Mouse (Mus musculus) thymus, postnatal 0 days (tissue): ENCODE data around the gene Gm36028. TPM values are rescaled to one million over a fixed set of nuclear protein-coding genes. Genes with fewer than 3 reads are reported as not detected.
A peak's percentile ranks its signal among the peaks of the same experiment; 100 is the strongest.

Experiments
- DNase-seq: peaks from one replicate; pipeline ENCODE4 v3.0.0-alpha.2; 2015; ENCODE audit warnings: low spot score
- polyA plus RNA-seq: library from polyadenylated mRNA; unstranded; fragments of >200 nt; fragmentation: Nextera tagmentation; extraction: Ambion mirVana; gene quantifications from 2 replicates; pipeline ENCODE4 v1.2.1, GENCODE M21; 2015

The Gm36028 gene
- polyA plus RNA-seq, result 0.12 and 0.17 TPM in 2 replicates

DNA sequence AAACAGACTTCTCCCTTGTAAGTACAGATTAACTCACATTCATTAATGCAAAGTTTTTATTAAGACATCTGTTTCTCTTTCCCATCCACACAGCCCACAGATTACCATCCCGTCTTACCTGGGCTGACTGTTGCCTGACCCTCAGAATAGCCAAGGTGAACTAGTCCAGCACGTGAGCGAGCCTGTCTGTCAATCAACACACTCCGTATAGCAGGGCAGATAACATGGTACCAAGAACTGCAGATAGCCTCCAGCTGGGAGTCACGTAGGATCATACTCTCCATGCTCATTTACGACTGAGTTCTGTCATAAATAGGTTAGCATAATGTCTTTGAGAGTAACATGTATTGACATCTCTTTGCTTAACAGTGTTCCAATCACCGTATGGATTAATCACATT is at the start of gene Gm36028:
Gene Gm36028, minus strand, starts transcription at position 118 of the 400 bp plus-strand sequence.
- no peak for DNase-seq

DNA sequence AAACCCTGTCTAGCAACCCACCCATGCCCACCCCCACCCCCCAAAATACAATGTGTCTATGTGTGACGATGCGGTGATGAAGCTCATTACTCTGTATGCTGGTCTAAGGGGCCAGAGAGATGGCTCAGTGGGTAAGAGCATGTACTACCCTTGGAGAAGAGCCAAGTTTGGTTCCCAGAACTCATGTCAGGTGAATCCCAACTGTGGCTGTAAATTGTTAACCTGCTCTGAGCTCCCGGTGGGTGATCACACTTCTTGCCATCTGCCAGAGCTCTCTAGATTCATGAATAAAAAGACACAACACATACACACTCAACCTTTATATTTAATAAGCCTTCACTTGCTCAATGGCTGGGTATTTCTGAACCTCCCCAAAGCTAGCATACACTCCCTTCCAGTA is 45.5 kb upstream of the Gm36028 start:
- no peak for DNase-seq

DNA sequence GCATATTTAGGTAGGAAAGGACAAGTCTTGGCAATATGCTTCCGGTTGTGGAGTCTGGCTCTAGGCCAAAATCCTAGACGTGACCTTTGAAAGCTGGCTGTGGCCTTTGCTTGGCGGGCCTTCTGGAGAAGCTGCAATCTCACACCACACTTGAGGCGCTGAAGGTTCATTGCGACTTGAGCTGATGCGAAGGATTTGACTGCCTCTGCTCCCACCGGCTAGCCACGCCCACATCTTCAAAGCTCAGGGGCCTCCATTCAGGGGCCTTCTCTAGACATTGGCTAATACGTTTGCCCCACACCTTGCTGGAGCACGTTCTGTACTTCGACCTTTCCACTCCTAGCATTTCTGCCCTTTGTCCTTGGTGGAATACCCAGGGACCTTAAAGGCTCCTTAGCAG is 40.4 kb upstream of the Gm36028 start:
- DNase-seq, result no peak

DNA sequence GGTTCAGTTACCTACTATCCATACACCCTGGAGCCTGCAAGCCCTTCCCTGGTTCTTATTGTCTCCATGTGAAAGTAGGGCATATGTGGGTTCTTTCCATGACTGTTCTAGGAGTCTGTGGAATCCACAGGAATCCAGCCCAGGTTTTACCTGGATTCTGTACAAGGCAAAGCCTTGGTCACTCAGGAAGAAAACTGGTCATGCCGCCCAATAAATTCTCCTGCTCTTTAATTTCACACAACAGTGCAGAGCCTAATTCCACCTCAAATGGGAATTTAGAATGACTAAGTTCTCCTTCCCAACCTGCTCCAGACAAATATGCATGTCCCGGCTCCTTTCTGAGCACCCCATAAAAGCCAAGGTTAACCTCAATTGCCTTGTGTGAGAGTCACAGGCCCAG is 38.4 kb upstream of the Gm36028 start:
- DNase-seq, result no peak

DNA sequence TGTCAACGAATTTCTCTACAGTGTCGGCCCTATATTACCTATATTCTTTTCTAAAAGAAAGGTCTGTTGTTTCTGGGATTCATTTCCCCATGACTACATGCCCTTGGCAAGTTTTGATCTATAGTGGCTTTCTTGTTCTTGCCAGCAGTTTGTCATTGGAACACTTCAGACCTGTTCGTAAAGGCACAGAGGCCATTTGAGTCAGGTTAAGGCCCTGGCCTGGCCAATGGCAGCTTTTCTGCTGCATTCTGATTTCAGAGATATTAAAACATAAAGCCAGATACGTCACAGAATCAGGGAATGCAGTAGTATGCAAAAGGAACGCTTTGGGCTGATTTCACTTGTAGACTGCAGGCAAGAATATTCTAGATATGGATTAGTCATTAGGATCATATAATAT is 37.8 kb upstream of the Gm36028 start:
- DNase-seq, result no peak

DNA sequence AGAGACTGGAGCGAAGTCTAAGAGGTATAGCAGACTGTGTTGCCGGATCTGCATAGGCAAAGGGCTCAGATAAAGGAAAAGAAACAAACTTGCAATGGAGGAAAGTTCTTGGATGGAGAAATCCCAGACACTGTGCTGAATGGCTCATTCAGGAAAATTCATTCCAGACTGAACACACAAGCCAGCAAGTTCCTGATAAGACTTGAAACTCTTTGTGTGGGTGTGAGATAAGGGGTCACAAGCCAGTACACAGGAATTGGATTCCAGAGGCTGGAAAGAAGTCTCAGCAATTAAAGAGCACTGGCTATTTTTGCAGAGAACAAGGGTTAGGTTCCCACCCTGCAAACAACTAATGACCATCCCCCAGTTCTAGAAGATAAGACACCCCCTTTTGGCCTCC is 33.0 kb upstream of the Gm36028 start:
- no peak for DNase-seq

DNA sequence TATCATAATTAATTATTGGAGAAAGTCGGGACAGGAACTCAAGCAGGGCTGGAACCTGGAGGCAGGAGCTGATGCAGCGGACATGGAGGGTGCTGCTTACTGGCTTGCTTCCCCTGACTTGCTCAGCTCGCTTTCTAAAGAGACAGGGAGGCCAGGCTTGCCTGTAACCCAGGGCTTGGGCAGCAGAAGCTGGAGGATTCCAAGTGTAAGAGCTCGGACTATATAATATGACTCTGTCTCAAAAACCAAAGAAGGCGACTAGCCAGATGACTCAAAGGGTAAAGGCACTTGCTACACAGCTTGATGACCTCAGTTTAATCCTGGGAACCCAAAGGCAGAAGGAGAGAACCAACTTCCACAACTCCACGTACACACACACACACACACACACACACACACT is 32.4 kb upstream of the Gm36028 start:
- DNase-seq, result no peak

DNA sequence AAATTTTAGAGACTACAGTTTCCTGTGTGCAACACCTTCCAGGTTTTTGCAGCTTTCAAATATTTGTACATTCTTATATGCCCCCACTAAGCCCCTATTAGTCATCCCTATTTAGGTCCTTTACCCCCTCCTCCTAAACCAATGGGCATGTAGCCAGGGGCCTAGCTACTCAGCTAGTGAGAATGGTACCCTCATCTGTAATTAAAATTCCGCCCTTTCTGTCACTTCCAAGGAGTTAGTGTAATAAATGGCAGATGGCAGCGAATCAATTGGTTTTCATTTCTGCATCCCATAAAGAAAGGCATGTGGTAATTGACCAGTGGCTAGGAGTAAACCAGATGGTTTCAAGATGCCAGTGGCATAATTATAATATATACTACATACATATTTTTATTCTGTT is 31.7 kb upstream of the Gm36028 start:
- no peak for DNase-seq

DNA sequence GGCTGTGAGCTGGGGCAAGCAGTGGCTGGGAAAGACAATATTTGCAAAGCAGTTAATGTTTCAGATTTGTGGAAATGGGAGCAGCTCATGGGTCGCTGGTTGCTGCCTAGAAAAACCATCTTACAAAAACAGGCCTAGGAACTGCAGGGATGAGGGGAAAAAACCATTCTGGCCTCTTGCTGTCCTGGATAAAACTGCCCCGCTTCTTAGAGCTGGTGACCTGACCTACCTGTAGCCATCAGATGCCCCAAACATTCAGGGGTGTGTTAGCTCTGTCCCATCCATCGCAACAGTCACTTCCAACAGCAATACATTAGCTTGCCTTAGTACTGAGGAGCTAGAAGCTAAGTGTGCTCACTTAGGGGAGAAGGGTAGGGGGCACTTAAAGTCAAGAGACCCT is 28.0 kb upstream of the Gm36028 start:
- DNase-seq, result no peak

DNA sequence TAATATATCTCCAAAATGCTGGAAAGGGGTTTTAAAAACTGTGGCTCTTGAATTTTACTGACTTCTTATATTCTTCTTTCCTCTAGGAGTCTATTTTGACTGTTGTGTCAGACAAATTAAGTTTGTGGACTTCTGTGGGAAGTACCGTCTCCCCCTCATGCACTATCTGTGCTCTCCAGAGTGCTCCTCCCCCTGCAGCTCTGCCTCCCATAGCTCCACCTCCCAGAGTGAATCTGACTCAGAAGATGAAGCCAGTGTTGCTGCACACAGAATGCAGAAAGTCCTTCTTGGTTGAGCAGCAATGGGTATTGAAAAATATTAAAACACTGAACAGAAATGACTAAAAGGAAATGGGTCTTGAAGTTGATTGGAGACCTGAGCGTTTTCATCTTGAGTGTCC is 20.2 kb upstream of the Gm36028 start:
- DNase-seq, result no peak

DNA sequence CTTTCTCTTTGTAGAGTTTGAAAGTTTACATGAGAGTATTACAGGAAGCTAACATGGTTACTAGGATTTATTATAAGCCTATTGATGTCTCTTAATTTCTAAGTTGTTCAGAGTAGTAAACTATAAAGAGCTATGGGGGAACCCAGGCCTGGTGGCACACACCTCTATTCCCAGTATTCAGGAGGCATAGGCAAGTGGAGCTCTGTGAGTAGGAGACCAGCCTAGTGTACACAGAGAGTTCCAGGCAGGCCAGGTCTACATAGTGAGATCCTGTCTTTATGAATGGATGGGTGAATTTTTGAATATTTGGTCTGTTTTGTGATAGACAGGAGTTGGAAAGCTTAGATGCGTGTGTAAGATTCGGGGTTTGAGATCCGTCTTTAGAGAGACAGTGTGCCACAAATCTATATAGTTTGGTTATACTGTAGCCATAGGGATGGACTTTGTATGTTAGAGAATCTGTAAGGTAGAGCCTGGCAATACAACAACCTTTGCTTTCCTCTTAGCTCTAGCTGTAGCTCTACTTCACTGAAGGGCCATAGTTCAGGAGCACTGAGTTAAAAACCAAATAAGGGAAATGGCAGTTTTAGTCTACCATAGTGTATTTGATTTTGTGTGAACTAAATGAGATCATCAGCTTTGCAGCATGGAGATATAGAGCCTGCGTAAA is 18.9 kb upstream of the Gm36028 start:
- DNase-seq, result no peak

DNA sequence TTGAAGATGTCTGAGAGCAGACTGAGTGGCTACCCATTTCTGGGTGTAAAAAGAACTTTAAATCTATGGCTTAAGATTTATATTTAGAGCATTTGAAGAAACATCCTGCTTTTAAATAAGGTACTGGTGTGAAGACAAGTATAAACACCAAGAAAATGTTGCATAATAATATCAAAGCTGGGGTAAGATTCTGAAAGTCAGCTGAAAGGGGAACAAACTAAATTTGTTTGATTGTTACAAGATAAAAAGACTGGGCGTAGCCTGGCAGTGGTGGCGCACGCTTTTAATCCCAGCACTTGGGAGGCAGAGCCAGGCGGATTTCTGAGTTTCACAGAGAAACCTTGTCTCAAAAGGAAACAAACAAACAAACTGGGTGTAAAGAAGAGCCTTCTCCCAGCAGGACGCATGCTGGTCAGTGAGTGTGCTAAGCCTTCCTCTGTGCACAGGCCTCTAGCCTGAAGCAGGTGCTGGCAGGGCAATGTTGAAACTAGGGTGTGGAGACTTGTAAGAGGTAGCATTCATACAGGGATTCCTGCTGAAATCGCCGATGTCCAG is 18.1 kb upstream of the Gm36028 start:
- DNase-seq, result no peak

DNA sequence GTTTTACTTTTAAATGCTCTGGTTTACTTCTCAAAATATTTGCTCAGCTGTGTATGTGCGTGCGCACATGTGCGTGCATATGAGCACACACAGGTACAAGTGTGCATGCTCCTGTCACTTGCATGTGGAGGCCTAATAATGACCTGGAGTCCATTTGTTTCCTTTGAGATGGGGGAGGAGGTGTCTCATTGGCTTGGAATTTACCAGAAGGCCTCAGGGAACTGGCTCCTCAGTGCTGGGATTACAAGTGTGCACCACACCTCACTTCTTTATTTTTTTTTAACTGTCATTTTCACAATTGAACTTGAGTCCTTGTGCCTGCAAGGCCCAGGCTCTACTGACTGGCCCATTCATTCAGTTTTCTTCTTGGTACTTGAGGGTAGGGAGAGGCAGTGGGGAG is 16.5 kb upstream of the Gm36028 start:
- DNase-seq, result no peak

DNA sequence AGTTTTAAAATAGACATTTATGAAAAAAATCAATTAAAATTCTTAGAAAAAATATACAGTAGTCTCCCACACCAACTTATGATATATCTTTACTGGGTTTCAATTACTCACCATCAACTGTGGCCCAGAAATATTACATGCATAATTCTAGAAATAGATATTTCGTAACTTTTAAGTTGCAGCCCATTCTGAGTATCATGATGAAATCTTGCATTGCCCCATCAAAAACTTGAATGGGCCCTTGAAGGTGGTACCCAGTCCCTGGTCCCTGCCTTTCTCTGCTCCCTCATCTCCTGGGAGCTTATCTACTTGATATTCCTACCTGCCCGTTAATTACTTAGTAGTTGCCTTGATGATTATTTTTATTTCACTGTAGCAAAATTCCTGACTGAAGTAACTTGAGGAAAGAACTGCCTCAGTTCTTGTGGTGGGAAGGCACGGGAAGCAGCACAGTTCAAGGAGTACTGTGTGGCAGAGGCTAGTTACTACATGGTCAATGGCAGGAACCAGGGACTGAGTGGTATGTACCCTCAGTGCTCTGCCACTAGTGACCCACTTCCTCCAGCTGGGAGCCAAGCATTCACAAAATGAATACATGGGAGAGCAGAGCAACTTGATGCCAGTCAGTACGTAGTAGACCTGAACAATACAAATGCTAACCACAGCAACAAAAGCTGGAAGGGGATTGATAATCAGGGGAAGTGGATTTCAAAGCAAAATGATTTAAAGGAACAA is 13.7 kb upstream of the Gm36028 start:
- DNase-seq, result no peak

DNA sequence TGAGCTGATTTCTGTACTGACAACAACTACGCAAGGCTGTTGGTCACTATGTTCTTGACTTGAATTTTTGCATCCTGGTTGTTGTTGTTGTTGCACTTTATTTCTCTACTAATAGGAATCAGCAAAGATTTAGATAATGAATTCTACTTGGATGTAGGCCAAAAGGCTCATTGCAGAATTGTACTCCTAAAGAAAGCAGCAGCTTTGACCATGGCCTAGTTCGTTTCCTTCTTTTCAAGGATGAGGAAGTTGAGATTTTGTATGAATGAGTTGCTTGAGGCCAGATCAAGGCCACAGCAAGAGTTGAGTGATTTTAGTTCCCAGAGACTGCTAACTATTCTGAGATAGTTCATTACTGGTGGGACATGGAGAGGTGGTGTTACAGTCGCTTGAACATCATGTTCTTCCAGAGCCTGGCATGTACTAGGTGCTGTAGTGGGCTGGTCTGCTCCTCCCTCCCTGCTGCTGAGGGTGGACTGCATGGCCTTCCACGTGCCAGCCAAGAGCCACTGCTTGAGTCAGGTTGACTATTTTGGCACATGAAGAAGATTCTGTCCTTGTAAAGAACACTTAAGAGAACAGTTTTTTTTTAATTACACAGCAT is 10.3 kb upstream of the Gm36028 start:
- DNase-seq, result no peak

DNA sequence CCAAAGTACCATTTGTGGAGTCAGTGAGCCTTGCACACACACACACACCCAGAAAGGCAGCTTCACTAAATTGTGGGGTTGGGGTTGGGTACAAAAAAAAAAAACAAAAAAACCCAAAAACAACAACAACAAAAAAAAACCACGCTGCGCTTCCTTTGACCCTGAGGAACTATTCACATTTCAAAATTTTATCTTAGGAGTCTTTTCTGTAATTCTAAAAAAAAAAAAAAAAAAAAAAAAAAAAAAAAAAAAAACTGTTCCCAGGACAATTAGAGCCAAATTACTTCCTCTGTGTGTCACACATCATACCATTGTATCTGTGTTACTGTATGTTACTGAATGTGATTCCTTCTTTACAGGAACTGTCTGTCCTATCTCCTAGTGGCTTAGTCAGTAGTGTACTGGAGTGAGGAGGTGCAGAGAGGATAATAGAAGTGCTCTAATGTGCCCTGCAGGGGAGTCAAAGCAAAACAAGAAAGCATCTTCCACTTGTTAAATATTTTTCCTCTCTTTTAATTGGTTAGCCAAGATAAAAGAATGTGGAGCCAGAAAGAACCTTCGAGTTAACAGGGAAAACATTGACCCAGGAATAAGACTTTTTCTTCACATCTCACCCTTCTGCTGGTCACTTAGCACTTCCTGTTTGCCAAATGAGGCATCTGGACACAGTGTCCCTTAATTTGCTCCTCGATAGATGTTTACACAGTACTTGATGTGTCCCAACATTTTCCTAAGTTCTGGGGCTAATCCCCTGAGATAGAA is 8.7 kb upstream of the Gm36028 start:
- no peak for DNase-seq

DNA sequence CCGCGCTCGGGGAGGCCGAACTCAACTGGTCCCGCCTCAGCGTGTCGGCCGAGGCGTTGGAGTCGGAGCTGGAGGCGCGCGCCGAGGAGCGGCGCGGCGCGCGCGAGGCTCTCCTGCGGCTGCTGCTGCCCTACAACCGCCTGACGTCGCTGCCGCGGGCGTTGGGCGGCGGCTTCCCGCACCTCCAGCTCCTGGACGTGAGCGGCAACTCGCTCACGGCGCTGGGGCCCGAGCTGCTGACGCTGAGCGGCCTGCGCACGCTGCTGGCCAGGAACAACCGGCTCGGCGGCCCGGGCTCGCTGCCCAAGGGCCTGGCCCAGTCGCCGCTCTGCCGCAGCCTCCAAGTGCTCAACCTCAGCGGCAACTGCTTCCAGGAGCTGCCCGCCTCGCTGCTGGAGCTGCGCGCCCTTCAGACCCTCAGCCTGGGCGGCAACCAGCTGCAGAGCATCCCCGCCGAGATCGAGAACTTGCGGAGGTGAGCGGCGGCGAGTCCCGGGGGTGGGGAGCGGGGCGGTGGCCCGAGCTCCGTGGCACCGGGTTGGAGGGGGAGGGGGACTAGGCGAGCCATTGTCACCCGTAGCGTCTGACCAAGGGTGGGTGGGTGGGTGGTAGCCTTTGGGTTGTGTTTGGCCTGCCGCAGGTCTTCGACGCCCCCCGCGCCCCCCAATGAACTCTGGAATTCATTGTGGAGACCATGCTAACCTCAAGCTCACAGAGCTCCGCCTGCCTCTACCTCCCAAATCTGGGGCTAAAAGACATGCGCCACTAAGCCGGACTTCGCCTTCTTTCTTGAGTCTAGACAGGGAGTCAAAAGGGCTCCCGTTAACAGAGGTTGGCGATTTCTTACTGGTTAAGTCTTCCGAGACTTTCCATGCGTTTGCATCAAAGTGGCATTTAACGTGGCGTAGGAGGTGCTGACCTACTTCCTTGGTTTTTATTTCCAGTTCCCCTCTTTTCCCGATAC is 7.8 kb upstream of the Gm36028 start:
- DNase-seq, result peak; percentile 38

DNA sequence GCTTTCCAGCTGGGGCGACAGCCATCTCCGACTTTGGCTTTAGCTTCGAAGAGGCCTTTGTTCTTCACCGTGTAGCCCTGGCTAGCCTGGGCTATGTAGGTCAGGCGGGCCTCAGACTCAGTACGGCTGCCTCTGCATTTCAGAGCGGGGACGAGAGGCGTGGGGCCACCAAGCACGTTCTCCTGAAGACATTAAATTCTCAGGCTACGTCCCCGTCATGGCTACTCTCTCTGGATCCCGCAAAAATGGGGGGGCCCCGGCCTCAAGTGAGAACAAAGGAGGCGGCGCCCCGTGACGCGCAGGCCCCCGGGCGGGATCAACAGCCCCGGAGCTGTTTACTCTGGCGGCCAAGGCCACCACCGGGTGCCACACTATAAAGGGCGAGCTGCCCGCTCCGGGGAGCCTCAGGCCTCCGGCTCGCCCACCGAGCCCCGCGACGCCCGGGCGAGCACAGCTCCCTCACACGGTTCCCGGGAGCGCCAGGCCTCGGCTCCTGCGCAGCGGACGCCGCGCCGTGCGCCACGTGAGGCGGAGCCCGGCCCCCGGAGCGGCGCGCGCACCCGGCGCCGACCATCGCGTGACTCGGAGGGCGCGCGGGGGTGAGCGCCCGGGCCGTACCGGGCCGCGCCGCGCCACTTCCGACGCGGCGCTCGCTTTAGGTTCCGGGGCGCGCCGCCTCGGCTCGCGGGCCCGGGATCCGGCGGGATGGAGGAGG is 7.0 kb upstream of the Gm36028 start, which contains the start of gene Lrrc58:
Gene Lrrc58, plus strand, starts transcription at position 599 of the 715 bp plus-strand sequence.
- DNase-seq, result peak; percentile 92

DNA sequence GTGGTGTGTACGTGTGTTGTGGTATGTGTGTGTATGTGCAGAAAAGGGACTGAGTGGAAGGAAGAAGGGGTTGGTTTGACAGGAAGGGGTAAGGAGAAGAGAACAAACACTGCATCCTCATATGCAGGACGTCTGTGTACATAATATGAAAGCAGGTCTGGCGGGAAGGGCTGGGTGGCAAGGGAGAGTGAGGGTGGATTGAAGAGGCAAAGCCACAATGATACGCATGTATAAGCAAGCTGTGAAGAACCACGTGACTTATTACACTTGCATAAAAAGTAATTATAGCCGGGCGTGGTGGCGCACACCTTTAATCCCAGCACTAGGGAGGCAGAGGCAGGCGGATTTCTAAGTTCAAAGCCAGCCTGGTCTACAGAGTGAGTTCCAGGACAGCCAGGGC is 4.9 kb upstream of the Gm36028 start:
- DNase-seq, result no peak

DNA sequence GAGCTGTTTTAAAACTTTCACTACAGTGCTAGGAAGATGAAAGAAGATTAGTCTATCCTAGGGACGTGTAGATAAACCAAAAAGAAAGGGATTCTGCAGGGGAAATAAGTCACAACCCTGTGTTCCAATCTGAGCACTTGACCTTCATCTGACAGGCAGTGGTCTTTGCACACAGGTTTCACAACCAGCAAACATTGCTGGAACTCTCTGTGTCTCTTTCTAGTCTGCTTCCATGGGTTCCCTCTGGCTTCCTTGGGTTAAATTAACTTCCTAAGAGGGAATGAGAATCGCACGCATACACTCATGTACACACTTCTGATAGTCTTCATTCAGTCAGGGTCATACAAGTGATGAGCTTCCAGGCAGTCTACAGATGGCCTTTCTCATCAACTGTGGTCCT is 2.9 kb upstream of the Gm36028 start:
- no peak for DNase-seq
